Mouse (Mus musculus) lung, postnatal 14 days (tissue): ENCODE results near the gene Gm45713.

Experiments used
- DNase-seq: peaks from one replicate; pipeline ENCODE4 v3.0.0; 2021

Gene Gm45713

GRCm38 (mm10) chr7:45092828-45093515 is 43.1 kb downstream of the Gm45713 start:
- no peak for DNase-seq

GRCm38 (mm10) chr7:45092048-45092447 is 44.0 kb downstream of the Gm45713 start, which contains the start of gene Rcn3:
TSS of gene Rcn3 (minus strand) at chr7:45092221.
- DNase-seq: peak; percentile 82

GRCm38 (mm10) chr7:45091001-45091990 is 44.7 kb downstream of the Gm45713 start:
- no peak for DNase-seq

- no peak for DNase-seq
Measured at GRCm38 (mm10) chr7:45090251-45090977, 45.6 kb downstream of the Gm45713 start.

GRCm38 (mm10) chr7:45088597-45088996 is 47.4 kb downstream of the Gm45713 start:
- no peak for DNase-seq

GRCm38 (mm10) chr7:45086084-45086483 is 49.9 kb downstream of the Gm45713 start:
- no peak for DNase-seq

- DNase-seq: no peak
Measured at GRCm38 (mm10) chr7:45083300-45083890, 52.6 kb downstream of the Gm45713 start.

GRCm38 (mm10) chr7:45082401-45083299 is 53.4 kb downstream of the Gm45713 start:
- DNase-seq: peak; percentile 62

- DNase-seq: no peak
Measured at GRCm38 (mm10) chr7:45081016-45081415, 55.0 kb downstream of the Gm45713 start.

GRCm38 (mm10) chr7:45079856-45080255 is 56.2 kb downstream of the Gm45713 start:
- DNase-seq: peak; percentile 96

GRCm38 (mm10) chr7:45078513-45078912 is 57.5 kb downstream of the Gm45713 start:
- peak; percentile 87 for DNase-seq

- no peak for DNase-seq
Measured at GRCm38 (mm10) chr7:45077829-45078228, 58.2 kb downstream of the Gm45713 start.

GRCm38 (mm10) chr7:45077322-45077721 is 58.7 kb downstream of the Gm45713 start:
- no peak for DNase-seq

GRCm38 (mm10) chr7:45076501-45076900 is 59.5 kb downstream of the Gm45713 start:
- DNase-seq: no peak
